Mouse (Mus musculus): ENCODE measurements around the gene Hspa5. TPM values are rescaled to one million over a fixed set of nuclear protein-coding genes. Genes with fewer than 3 reads are reported as not detected.
"Not testable (repeated sequence)": the region's sequence is repeated elsewhere in the genome, so short reads cannot be mapped to it uniquely, and the experiment has no call there.

Gene Hspa5
- polyA plus RNA-seq, 1 experiment from 2014 or later, result 846 TPM

GRCm38 (mm10) chr2:34783064-34784020 is 11.6 kb downstream of the Hspa5 start:
- WGBS, result 91% methylated on average over 14 of the region's 14 CpGs
- Histone ChIP-seq H3K4me2 (no peak overlapping the region), H3K27ac (ENCODE audit: low read depth, low read length) (no peak overlapping the region; the same call in 1 of the 2 replicates), H3K27me3 (ENCODE audit: control insufficient read depth, insufficient read depth, low read length) (no peaks in the 10 kb centered on the region), H3K4me1 (ENCODE audit: control insufficient read depth, insufficient read depth, low read length) (no peaks in the 10 kb centered on the region), H3K36me3 (ENCODE audit: control insufficient read depth, insufficient read depth, low read length) (peaks cover 9% of the 10 kb centered on the region; the same call in 1 of the 2 replicates), H3K4me3 (ENCODE audit: low read depth, low read length) (no peak overlapping the region), H3K9ac (ENCODE audit: low read length) (no peak overlapping the region), H3K9me3 (ENCODE audit: control insufficient read depth, low read length) (no peaks in the 10 kb centered on the region)
- no peak for ATAC-seq (ENCODE audit: low FRiP score)
- no peak for DNase-seq (ENCODE audit: low spot score, missing footprints)

GRCm38 (mm10) chr2:34784085-34784484 is 12.3 kb downstream of the Hspa5 start:
- no peak overlapping the region for H3K4me2 ChIP-seq
- no peak overlapping the region for H3K4me3 ChIP-seq (ENCODE audit: low read depth, low read length)
- H3K27me3 ChIP-seq (ENCODE audit: control insufficient read depth, insufficient read depth, low read length), result no peaks in the 10 kb centered on the region
- no peaks in the 10 kb centered on the region for H3K9me3 ChIP-seq (ENCODE audit: control insufficient read depth, low read length)
- H3K27ac ChIP-seq (ENCODE audit: low read depth, low read length), result no peak overlapping the region
- H3K9ac ChIP-seq (ENCODE audit: low read length), result no peak overlapping the region
- no peaks in the 10 kb centered on the region for H3K4me1 ChIP-seq (ENCODE audit: control insufficient read depth, insufficient read depth, low read length)
- WGBS, result 69% methylated on average over 2 of the region's 2 CpGs
- ATAC-seq (ENCODE audit: low FRiP score) (no peak), DNase-seq (ENCODE audit: low spot score, missing footprints) (no peak)
- peaks cover 9% of the 10 kb centered on the region; the same call in 1 of the 2 replicates for H3K36me3 ChIP-seq (ENCODE audit: control insufficient read depth, insufficient read depth, low read length)

- H3K27ac ChIP-seq (ENCODE audit: low read depth, low read length), result no peak overlapping the region
- H3K27me3 ChIP-seq (ENCODE audit: control insufficient read depth, insufficient read depth, low read length), result no peaks in the 10 kb centered on the region
- ATAC-seq (ENCODE audit: low FRiP score), result no peak
- H3K36me3 ChIP-seq (ENCODE audit: control insufficient read depth, insufficient read depth, low read length), result peaks cover 2% of the 10 kb centered on the region; the same call in 1 of the 2 replicates
- no peak for DNase-seq (ENCODE audit: low spot score, missing footprints)
- H3K4me1 ChIP-seq (ENCODE audit: control insufficient read depth, insufficient read depth, low read length), result no peaks in the 10 kb centered on the region
- no peak overlapping the region for H3K4me2 ChIP-seq
- H3K9ac ChIP-seq (ENCODE audit: low read length), result no peak overlapping the region
- no peak overlapping the region for H3K4me3 ChIP-seq (ENCODE audit: low read depth, low read length)
- 92% methylated on average over 8 of the region's 8 CpGs for WGBS
- H3K9me3 ChIP-seq (ENCODE audit: control insufficient read depth, low read length), result no peaks in the 10 kb centered on the region
Measured at GRCm38 (mm10) chr2:34790282-34790681, 18.5 kb downstream of the Hspa5 start.

GRCm38 (mm10) chr2:34792543-34792942 is 20.8 kb downstream of the Hspa5 start:
- not testable (repeated sequence) for H3K4me2 ChIP-seq; ATAC-seq (ENCODE audit: low FRiP score); H3K27ac ChIP-seq (ENCODE audit: low read depth, low read length); H3K27me3 ChIP-seq (ENCODE audit: control insufficient read depth, insufficient read depth, low read length); H3K4me1 ChIP-seq (ENCODE audit: control insufficient read depth, insufficient read depth, low read length); H3K9ac ChIP-seq (ENCODE audit: low read length); DNase-seq (ENCODE audit: low spot score, missing footprints); H3K9me3 ChIP-seq (ENCODE audit: control insufficient read depth, low read length); H3K36me3 ChIP-seq (ENCODE audit: control insufficient read depth, insufficient read depth, low read length); H3K4me3 ChIP-seq (ENCODE audit: low read depth, low read length)
- 94% methylated on average over 2 of the region's 2 CpGs for WGBS

GRCm38 (mm10) chr2:34794511-34794910 is 22.7 kb downstream of the Hspa5 start:
- no peaks in the 10 kb centered on the region for H3K27me3 ChIP-seq (ENCODE audit: control insufficient read depth, insufficient read depth, low read length)
- DNase-seq (ENCODE audit: low spot score, missing footprints), result no peak
- ATAC-seq (ENCODE audit: low FRiP score), result no peak
- no peak overlapping the region for H3K4me3 ChIP-seq (ENCODE audit: low read depth, low read length)
- no peak overlapping the region for H3K9ac ChIP-seq (ENCODE audit: low read length)
- peaks cover 4% of the 10 kb centered on the region; the same call in 1 of the 2 replicates for H3K4me1 ChIP-seq (ENCODE audit: control insufficient read depth, insufficient read depth, low read length)
- no peak overlapping the region for H3K4me2 ChIP-seq
- 96% methylated on average over 2 of the region's 2 CpGs for WGBS
- H3K36me3 ChIP-seq (ENCODE audit: control insufficient read depth, insufficient read depth, low read length), result peaks cover 2% of the 10 kb centered on the region; the same call in 1 of the 2 replicates
- no peak overlapping the region for H3K27ac ChIP-seq (ENCODE audit: low read depth, low read length)
- H3K9me3 ChIP-seq (ENCODE audit: control insufficient read depth, low read length), result no peaks in the 10 kb centered on the region

GRCm38 (mm10) chr2:34795426-34795825 is 23.7 kb downstream of the Hspa5 start:
- Histone ChIP-seq H3K27ac (ENCODE audit: low read depth, low read length) (no peak overlapping the region), H3K27me3 (ENCODE audit: control insufficient read depth, insufficient read depth, low read length) (no peaks in the 10 kb centered on the region), H3K4me3 (ENCODE audit: low read depth, low read length) (no peak overlapping the region), H3K4me2 (no peak overlapping the region), H3K4me1 (ENCODE audit: control insufficient read depth, insufficient read depth, low read length) (peaks cover 4% of the 10 kb centered on the region; the same call in 1 of the 2 replicates), H3K36me3 (ENCODE audit: control insufficient read depth, insufficient read depth, low read length) (no peaks in the 10 kb centered on the region; the same call in 1 of the 2 replicates), H3K9me3 (ENCODE audit: control insufficient read depth, low read length) (no peaks in the 10 kb centered on the region), H3K9ac (ENCODE audit: low read length) (no peak overlapping the region)
- no peak for ATAC-seq (ENCODE audit: low FRiP score)
- DNase-seq (ENCODE audit: low spot score, missing footprints), result no peak
- 94% methylated on average over 7 of the region's 7 CpGs for WGBS

GRCm38 (mm10) chr2:34799357-34800256 is 27.8 kb downstream of the Hspa5 start, which contains the start of gene Rabepk:
Gene Rabepk (minus strand): TSS chr2:34799912.
- H3K27me3 ChIP-seq (ENCODE audit: control insufficient read depth, insufficient read depth, low read length), result no peaks in the 10 kb centered on the region
- peak within 1 kb of the TSS; percentile 78 for H3K4me2 ChIP-seq
- ATAC-seq (ENCODE audit: low FRiP score) (peak; percentile 66), DNase-seq (ENCODE audit: low spot score, missing footprints) (peak; percentile 98)
- no peaks in the 10 kb centered on the region for H3K9me3 ChIP-seq (ENCODE audit: control insufficient read depth, low read length)
- H3K9ac ChIP-seq (ENCODE audit: low read length), result peak within 1 kb of the TSS; percentile 68
- WGBS, result 5% methylated on average over 44 of the region's 44 CpGs
- H3K27ac ChIP-seq (ENCODE audit: low read depth, low read length), result 0 out of 2 replicates have a peak within 1 kb of the TSS, but pooled peaks have one; percentile 14
- H3K4me3 ChIP-seq (ENCODE audit: low read depth, low read length), result peak within 1 kb of the TSS; percentile 66
- peaks cover 11% of the 10 kb centered on the region for H3K4me1 ChIP-seq (ENCODE audit: control insufficient read depth, insufficient read depth, low read length)
- H3K36me3 ChIP-seq (ENCODE audit: control insufficient read depth, insufficient read depth, low read length), result no peaks in the 10 kb centered on the region; the same call in 1 of the 2 replicates

- H3K4me3 ChIP-seq (ENCODE audit: low read depth, low read length), result no peak overlapping the region
- H3K9ac ChIP-seq (ENCODE audit: low read length), result no peak overlapping the region
- no peak overlapping the region for H3K27ac ChIP-seq (ENCODE audit: low read depth, low read length)
- H3K4me2 ChIP-seq, result peak overlapping the region; percentile 78
- H3K27me3 ChIP-seq (ENCODE audit: control insufficient read depth, insufficient read depth, low read length), result no peaks in the 10 kb centered on the region
- no peaks in the 10 kb centered on the region for H3K9me3 ChIP-seq (ENCODE audit: control insufficient read depth, low read length)
- ATAC-seq (ENCODE audit: low FRiP score) (no peak), DNase-seq (ENCODE audit: low spot score, missing footprints) (no peak)
- no peaks in the 10 kb centered on the region for H3K36me3 ChIP-seq (ENCODE audit: control insufficient read depth, insufficient read depth, low read length)
- peaks cover 11% of the 10 kb centered on the region for H3K4me1 ChIP-seq (ENCODE audit: control insufficient read depth, insufficient read depth, low read length)
- 79% methylated on average over 7 of the region's 7 CpGs for WGBS
Measured at GRCm38 (mm10) chr2:34800371-34800770, 28.6 kb downstream of the Hspa5 start.

Measured in midbrain, embryonic 11.5 days (tissue).